Mouse (Mus musculus): ENCODE measurements around the gene Kcnk13. TPM values are rescaled to one million over a fixed set of nuclear protein-coding genes. Genes with fewer than 3 reads are reported as not detected.
A peak's percentile ranks its signal among the peaks of the same experiment; 100 is the strongest.

Kcnk13 gene
- total and polyA plus RNA-seq, 3 experiments, result 0.13 TPM; not detected in 2

DNA sequence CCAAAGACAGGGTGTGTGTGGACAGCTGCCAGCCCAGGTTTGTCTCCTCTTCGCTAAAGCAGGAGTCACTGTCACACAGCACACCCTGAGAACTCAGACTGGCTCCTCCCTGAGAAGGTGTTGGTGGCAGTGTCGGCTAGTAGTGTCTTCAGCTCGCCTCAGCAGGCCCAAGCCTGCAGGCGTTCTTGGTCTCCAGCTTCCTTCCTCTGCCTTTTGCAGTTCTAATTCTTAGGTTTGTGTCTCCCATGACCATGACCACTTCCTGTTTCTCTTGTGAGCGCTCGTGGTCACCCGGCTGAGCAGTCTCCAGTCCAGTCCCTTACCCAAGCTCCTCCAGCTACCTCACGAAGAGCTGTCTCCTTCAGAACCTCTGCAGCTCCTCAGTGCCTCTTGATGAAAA lies 21.9 kb upstream of the Kcnk13 start:
- peak; percentile 51 for DNase-seq (ENCODE audit: extremely low read depth)
- peaks cover 10 to 33% of the 10 kb centered on the region in 2 experiments for H3K4me1 ChIP-seq (ENCODE audit: control insufficient read depth in 1 of 2, insufficient read depth in 2 of 2)
- H3K9ac ChIP-seq (ENCODE audit: insufficient read depth, low read depth), result no peak overlapping the region
- TF ChIP-seq ZKSCAN1 (IDR thresholded peaks at IDR 0.05; ENCODE audit: borderline replicate concordance, low read depth, low read length) (no peak), SMC3 (IDR thresholded peaks at IDR 0.05; ENCODE audit: low read depth, low read length) (no peak), TCF12 (IDR thresholded peaks at IDR 0.05; ENCODE audit: low read depth, low read length) (no peak), RCOR1 (conservative IDR thresholded peaks at IDR 0.05; ENCODE audit: low read depth, low read length) (no peak), ELF1 (IDR thresholded peaks at IDR 0.05; ENCODE audit: low read depth, low read length) (peak; percentile 64), SIN3A (IDR thresholded peaks at IDR 0.05; ENCODE audit: low read length) (no peak), USF1 (IDR thresholded peaks at IDR 0.05; ENCODE audit: low read depth, low read length) (no peak), NRF1 (IDR thresholded peaks at IDR 0.05; ENCODE audit: low read depth, low read length) (0 out of 2 replicates have a peak, but pooled peaks have one; percentile 10), UBTF (IDR thresholded peaks at IDR 0.05; ENCODE audit: low read depth, low read length) (peak; percentile 42; the same call in 1 of the 2 replicates), JUND (conservative IDR thresholded peaks at IDR 0.05; ENCODE audit: low read depth, low read length) (no peak), CHD2 (IDR thresholded peaks at IDR 0.05; ENCODE audit: low read length) (no peak), MAX (IDR thresholded peaks at IDR 0.05; ENCODE audit: low read length) (0 out of 2 replicates have a peak, but pooled peaks have one; percentile 10), EP300 (IDR thresholded peaks at IDR 0.05; ENCODE audit: low read length) (peak; percentile 27; the same call in 1 of the 2 replicates), TBP (conservative IDR thresholded peaks at IDR 0.05; ENCODE audit: low read depth, low read length) (peak; percentile 77), ETS1 (conservative IDR thresholded peaks at IDR 0.05; ENCODE audit: low read depth, low read length) (no peak), BHLHE40 (IDR thresholded peaks at IDR 0.05; ENCODE audit: low read depth, low read length) (peak; percentile 41), MAFK (IDR thresholded peaks at IDR 0.05; ENCODE audit: insufficient replicate concordance, low read length) (no peak), GABPA (IDR thresholded peaks at IDR 0.05; ENCODE audit: insufficient replicate concordance, low read depth, low read length) (no peak), CHD1 (IDR thresholded peaks at IDR 0.05; ENCODE audit: low read depth, low read length) (no peak)
- no peak overlapping the region for H3K27ac ChIP-seq (ENCODE audit: insufficient read depth, low read depth)
- no peak overlapping the region for H3K4me3 ChIP-seq (replicated peaks in 1 of 3; ENCODE audit: low read depth in 2 of 3, low read length in 2 of 3, poor library complexity in 1 of 3)
- no peaks in the 10 kb centered on the region for H3K9me3 ChIP-seq (replicated peaks; ENCODE audit: low read length)
- H3K36me3 ChIP-seq (replicated peaks in 1 of 2; ENCODE audit: control insufficient read depth in 1 of 2, insufficient read depth in 1 of 2, low read length in 1 of 2), result peaks cover 6 to 79% of the 10 kb centered on the region in 2 experiments
- in situ Hi-C loops (cut with MboI; ENCODE audit: low pct_ligation_motif_present, low pct_unique_long_range_greater_than_20kb, low sequenced_read_pairs) (no loop called here), dilution Hi-C loops (cut with MboI; ENCODE audit: extremely low pct_ligation_motif_present, extremely low pct_unique_long_range_greater_than_20kb, low sequenced_read_pairs) (no loop called here)
- no peaks in the 10 kb centered on the region for H3K79me2 ChIP-seq (replicated peaks; ENCODE audit: control insufficient read depth, extremely low read depth, insufficient read depth, poor library complexity, severe bottlenecking)
- no peaks in the 10 kb centered on the region for H3K27me3 ChIP-seq (replicated peaks)
- H3K4me2 ChIP-seq (ENCODE audit: insufficient read depth, low read depth, poor library complexity, severe bottlenecking), result no peak overlapping the region

DNA sequence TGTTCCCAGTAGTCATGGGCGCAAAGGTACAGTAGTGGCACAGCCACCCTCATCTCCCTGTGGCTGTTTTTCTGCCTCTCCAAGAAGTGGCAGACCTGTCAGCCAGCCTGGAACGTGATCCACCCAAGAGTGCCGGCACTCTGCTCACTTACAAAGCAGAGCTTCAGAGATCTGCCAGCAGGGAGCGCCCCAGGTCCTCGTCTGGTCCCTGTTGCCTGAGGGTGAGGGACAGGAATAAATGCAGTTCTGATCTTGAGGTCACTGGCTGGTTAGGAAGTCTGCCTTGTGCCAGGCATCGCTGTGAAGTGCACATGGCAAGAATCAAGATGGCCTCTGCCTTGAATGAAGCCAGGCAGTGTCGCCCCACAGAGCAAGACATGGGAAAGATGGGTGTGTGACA lies 11.4 kb upstream of the Kcnk13 start:
- dilution Hi-C loops (cut with MboI; ENCODE audit: extremely low pct_ligation_motif_present, extremely low pct_unique_long_range_greater_than_20kb, low sequenced_read_pairs), result no loop called here
- in situ Hi-C loops (cut with MboI; ENCODE audit: low pct_ligation_motif_present, low pct_unique_long_range_greater_than_20kb, low sequenced_read_pairs), result no loop called here
- Histone ChIP-seq H3K9ac (ENCODE audit: insufficient read depth, low read depth) (no peak overlapping the region), H3K27me3 (replicated peaks) (no peaks in the 10 kb centered on the region), H3K79me2 (replicated peaks; ENCODE audit: control insufficient read depth, extremely low read depth, insufficient read depth, poor library complexity, severe bottlenecking) (no peaks in the 10 kb centered on the region), H3K36me3 (replicated peaks in 1 of 2; ENCODE audit: control insufficient read depth in 1 of 2, insufficient read depth in 1 of 2, low read length in 1 of 2) (peaks cover 5 to 64% of the 10 kb centered on the region in 2 experiments), H3K4me1 (ENCODE audit: control insufficient read depth in 1 of 2, insufficient read depth in 2 of 2) (peaks cover 0 to 7% of the 10 kb centered on the region in 2 experiments; a peak in 2 of 4 replicates), H3K27ac (ENCODE audit: insufficient read depth, low read depth) (no peak overlapping the region), H3K9me3 (replicated peaks; ENCODE audit: low read length) (no peaks in the 10 kb centered on the region), H3K4me3 (replicated peaks in 1 of 3; ENCODE audit: low read depth in 2 of 3, low read length in 2 of 3, poor library complexity in 1 of 3) (no peak overlapping the region), H3K4me2 (ENCODE audit: insufficient read depth, low read depth, poor library complexity, severe bottlenecking) (no peak overlapping the region)
- no peak for TF ChIP-seq UBTF (IDR thresholded peaks at IDR 0.05; ENCODE audit: low read depth, low read length)
- no peak for TF ChIP-seq ELF1 (IDR thresholded peaks at IDR 0.05; ENCODE audit: low read depth, low read length)
- TF ChIP-seq ZKSCAN1 (IDR thresholded peaks at IDR 0.05; ENCODE audit: borderline replicate concordance, low read depth, low read length), result no peak
- TF ChIP-seq SMC3 (IDR thresholded peaks at IDR 0.05; ENCODE audit: low read depth, low read length), result peak; percentile 79
- TF ChIP-seq MAFK (IDR thresholded peaks at IDR 0.05; ENCODE audit: insufficient replicate concordance, low read length), result no peak
- TF ChIP-seq RAD21 (IDR thresholded peaks at IDR 0.05; ENCODE audit: low read depth, low read length), result peak; percentile 72
- TF ChIP-seq USF1 (IDR thresholded peaks at IDR 0.05; ENCODE audit: low read depth, low read length), result no peak
- TF ChIP-seq NELFE (IDR thresholded peaks at IDR 0.05; ENCODE audit: low read depth, low read length), result no peak
- TF ChIP-seq USF2 (conservative IDR thresholded peaks at IDR 0.05; ENCODE audit: low read depth, low read length), result no peak
- peak in 1 of 2 experiments; percentile 75; a peak in 3 of 4 replicates for TF ChIP-seq CTCF (conservative IDR thresholded peaks at IDR 0.05 in 1 of 2, IDR thresholded peaks at IDR 0.05 in 1 of 2; ENCODE audit: low read depth in 2 of 2, low read length in 2 of 2)
- no peak for TF ChIP-seq RCOR1 (conservative IDR thresholded peaks at IDR 0.05; ENCODE audit: low read depth, low read length)
- peak; percentile 48 for DNase-seq (ENCODE audit: extremely low read depth)

Measured in CH12.LX (cell line).